Mouse (Mus musculus) bone marrow, adult 2 months (tissue): Measurements from ENCODE around the gene Erich4.

ENCODE experiments used
- CTCF ChIP-seq: fragments of 200-500 bp; IDR thresholded peaks from 2 replicates; pipeline ENCODE4 v1.5.1; 2011; ENCODE audit warnings: low read length, control low read depth; ENCODE audit not compliant: control insufficient read depth, insufficient read depth
- POLR2A ChIP-seq: fragments of 200-500 bp; IDR thresholded peaks from 2 replicates; pipeline ENCODE4 v1.6.1; 2011; ENCODE audit warnings: low read depth, mild to moderate bottlenecking, control low read depth, low read length, borderline replicate concordance; ENCODE audit not compliant: control insufficient read depth

- TF ChIP-seq CTCF (no peak), POLR2A (no peak)
These were observed 21.4 kb upstream of the Erich4 start for GRCm38 (mm10) chr7:25637099-25637498.
